Mouse (Mus musculus) C2C12 (cell line): ENCODE measurements at regions not wholly inside any gene's neighbourhood (a gene's known extent, or its start where the extent isn't known, plus 50 kb on each side); places are given as distances from the start of the nearest gene placed in this dataset.

Experiments
- CEBPB ChIP-seq: IDR thresholded peaks from one replicate; pipeline ENCODE4 v1.6.1; 2011; ENCODE audit warnings: low read depth, mild to moderate bottlenecking, control low read depth, moderate library complexity
- CTCF ChIP-seq: IDR thresholded peaks from one replicate; pipeline ENCODE4 v1.5.1; 2011; ENCODE audit not compliant: control insufficient read depth, insufficient read depth, insufficient read length
- MAX ChIP-seq: IDR thresholded peaks from one replicate; pipeline ENCODE4 v1.6.1; 2011; ENCODE audit warnings: mild to moderate bottlenecking, control low read depth
- MYOD1 ChIP-seq: IDR thresholded peaks from one replicate; pipeline ENCODE4 v1.6.1; 2011; ENCODE audit warnings: low read depth; ENCODE audit not compliant: control insufficient read depth, insufficient read length
- MYOG ChIP-seq: IDR thresholded peaks from one replicate; pipeline ENCODE4 v1.6.1; 2011; ENCODE audit not compliant: control insufficient read depth, insufficient read length; ENCODE audit errors: extremely low read depth
- USF1 ChIP-seq: IDR thresholded peaks from one replicate; pipeline ENCODE4 v1.6.1; 2011; ENCODE audit warnings: low read depth, mild to moderate bottlenecking, control low read depth, moderate library complexity

DNA sequence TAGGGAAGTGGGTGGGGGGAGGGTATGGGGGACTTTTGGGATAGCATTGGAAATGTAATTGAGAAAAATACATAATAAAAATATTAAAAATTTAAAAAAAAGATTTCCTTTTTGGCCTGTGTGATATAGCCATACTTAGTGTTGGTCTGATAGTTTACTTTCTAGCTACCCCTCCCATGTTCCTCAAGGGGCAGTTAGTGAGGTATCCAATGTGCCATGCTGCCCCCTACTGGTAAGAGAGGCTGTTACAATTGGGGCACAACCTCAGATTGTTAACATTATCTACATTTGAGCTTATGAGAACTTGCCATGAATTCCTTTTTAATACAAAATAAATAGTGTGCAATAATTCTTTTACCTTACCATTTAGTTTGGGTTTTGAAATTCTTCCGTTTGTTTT is 83.6 kb upstream of the Pam start:
- TF ChIP-seq CTCF (peak; percentile 58), MAX (no peak), USF1 (no peak), MYOD1 (no peak), CEBPB (no peak), MYOG (no peak)
